Mouse (Mus musculus) v-Abl transformed pro-B cells (cell line): ENCODE data around the gene Dennd1c.

Experiments
- in situ Hi-C, 2 experiments: fragments of 400-800 bp; cut with MboI; formaldehyde crosslinking; loops; one replicate each; pipeline ENCODE4 v1.15.1; 2025; ENCODE audit not compliant: unreplicated experiment in 2 of 2

The Dennd1c gene

GRCm38 (mm10) chr17:57056246-57056645, 22.1 kb downstream of the Dennd1c start:
- in situ Hi-C loops = no loop called here

GRCm38 (mm10) chr17:57051679-57052078, 26.6 kb downstream of the Dennd1c start:
- in situ Hi-C loops = loop anchor here (5.0 kb wide), 2 partner anchors 46 to 116 kb away; no protein-coding TSS in a partner anchor

- in situ Hi-C loops = no loop called here
Observed at GRCm38 (mm10) chr17:57048816-57049215, 29.5 kb downstream of the Dennd1c start.

GRCm38 (mm10) chr17:57047406-57047805, 30.9 kb downstream of the Dennd1c start:
- in situ Hi-C loops = no loop called here

GRCm38 (mm10) chr17:57041554-57041953, 36.8 kb downstream of the Dennd1c start, which contains the start of gene Slc25a41:
Gene Slc25a41, minus strand, starts transcription at chr17:57041654.
- in situ Hi-C loops = no loop called here

- in situ Hi-C loops = no loop called here
Observed at GRCm38 (mm10) chr17:57038978-57039377, 39.3 kb downstream of the Dennd1c start.

GRCm38 (mm10) chr17:57032854-57033253, 45.5 kb downstream of the Dennd1c start:
- in situ Hi-C loops = no loop called here

- in situ Hi-C loops = no loop called here
Observed at GRCm38 (mm10) chr17:57031661-57032420, 46.5 kb downstream of the Dennd1c start.

- in situ Hi-C loops = no loop called here
Observed at GRCm38 (mm10) chr17:57030931-57031660, 47.2 kb downstream of the Dennd1c start, which contains the start of gene Khsrp. Gene Khsrp, minus strand, starts transcription at chr17:57031522.

GRCm38 (mm10) chr17:57029691-57030090, 48.6 kb downstream of the Dennd1c start:
- in situ Hi-C loops = no loop called here

GRCm38 (mm10) chr17:57027471-57027870, 50.8 kb downstream of the Dennd1c start:
- in situ Hi-C loops = no loop called here

GRCm38 (mm10) chr17:57020960-57021359, 57.4 kb downstream of the Dennd1c start:
- in situ Hi-C loops = no loop called here

- in situ Hi-C loops = no loop called here
Observed at GRCm38 (mm10) chr17:57019693-57020092, 58.6 kb downstream of the Dennd1c start.
